Mouse (Mus musculus) CH12.LX (cell line): Measurements from ENCODE around the gene Plekha5.

Experiments
- CTCF ChIP-seq, 2 experiments: IDR thresholded peaks in 1 of 2; conservative IDR thresholded peaks in 1 of 2; 2 replicates each; pipeline ENCODE4 v1.5.1; 2011 to 2012; ENCODE audit warnings: low read depth in 2 of 2, low read length in 2 of 2, improper control_type of control experiment in 1 of 2, inconsistent platforms in 1 of 2, mild to moderate bottlenecking in 1 of 2, moderate library complexity in 1 of 2
- ELF1 ChIP-seq: IDR thresholded peaks from 2 replicates; pipeline ENCODE4 v1.6.1; 2014; ENCODE audit warnings: low read depth, mild to moderate bottlenecking, inconsistent platforms, low read length, improper control_type of control experiment
- EP300 ChIP-seq: IDR thresholded peaks from 2 replicates; pipeline ENCODE4 v1.6.1; 2011; ENCODE audit warnings: low read length, improper control_type of control experiment
- IRF4 ChIP-seq: IDR thresholded peaks from 2 replicates; pipeline ENCODE4 v1.6.1; 2014; ENCODE audit warnings: low read depth, mild to moderate bottlenecking, inconsistent platforms, low read length, improper control_type of control experiment
- MAFK ChIP-seq: IDR thresholded peaks from 2 replicates; pipeline ENCODE4 v1.6.1; 2011; ENCODE audit warnings: low read length, improper control_type of control experiment; ENCODE audit not compliant: insufficient replicate concordance
- MYC ChIP-seq: IDR thresholded peaks from 2 replicates; pipeline ENCODE4 v1.6.1; 2011; ENCODE audit warnings: low read depth, mild to moderate bottlenecking, improper control_type of control experiment, low read length
- POLR2A ChIP-seq: IDR thresholded peaks from 2 replicates; pipeline ENCODE4 v1.6.1; 2011; ENCODE audit warnings: low read depth, mild to moderate bottlenecking, improper control_type of control experiment, low read length
- POLR2AphosphoS2 ChIP-seq: IDR thresholded peaks from 2 replicates; pipeline ENCODE4 v1.6.1; 2011; ENCODE audit warnings: low read depth, low read length, improper control_type of control experiment
- RAD21 ChIP-seq: IDR thresholded peaks from 2 replicates; pipeline ENCODE4 v1.6.1; 2011; ENCODE audit warnings: low read depth, mild to moderate bottlenecking, low read length, improper control_type of control experiment, moderate library complexity
- RCOR1 ChIP-seq: conservative IDR thresholded peaks from 2 replicates; pipeline ENCODE4 v1.6.1; 2012; ENCODE audit warnings: low read depth, mild to moderate bottlenecking, inconsistent platforms, low read length, improper control_type of control experiment
- UBTF ChIP-seq: IDR thresholded peaks from 2 replicates; pipeline ENCODE4 v1.6.1; 2012; ENCODE audit warnings: low read depth, mild to moderate bottlenecking, inconsistent platforms, low read length, improper control_type of control experiment, moderate library complexity
- USF1 ChIP-seq: IDR thresholded peaks from 2 replicates; pipeline ENCODE4 v1.6.1; 2014; ENCODE audit warnings: low read depth, mild to moderate bottlenecking, inconsistent platforms, low read length, improper control_type of control experiment

DNA sequence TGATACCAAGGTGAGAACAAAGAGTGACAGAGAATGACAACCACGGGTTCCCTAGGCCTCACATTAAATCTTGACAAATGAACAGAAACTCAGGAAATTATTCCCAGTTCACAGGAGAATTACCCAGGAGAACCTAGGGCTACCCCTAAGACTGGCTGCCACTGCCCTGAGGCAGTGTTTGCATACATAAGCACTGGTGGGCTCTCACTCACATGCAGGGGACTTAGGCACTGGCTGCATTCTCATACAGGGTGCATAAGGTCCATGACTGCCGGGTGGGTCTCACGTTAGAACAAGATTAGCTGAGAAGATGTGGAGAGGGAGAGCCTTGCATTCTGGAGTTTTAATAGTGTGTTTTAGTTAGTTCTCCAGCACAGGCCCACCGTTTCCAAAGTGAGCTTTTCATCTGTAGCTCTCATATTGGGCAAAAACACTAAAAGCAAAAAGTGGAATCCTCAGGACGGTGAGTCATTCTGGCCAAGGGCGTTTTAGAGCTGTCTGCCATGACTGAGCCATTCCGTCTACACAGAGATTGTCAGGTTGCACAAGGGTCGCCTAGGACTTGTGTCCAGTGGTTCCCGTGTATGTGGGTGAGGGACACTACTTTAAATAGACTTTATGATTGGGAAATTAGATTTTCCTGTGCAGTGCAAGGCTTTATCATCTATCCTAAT, 138.2 kb downstream of the Plekha5 start:
- TF ChIP-seq RAD21 (no peak), RCOR1 (no peak), UBTF (no peak), POLR2AphosphoS2 (no peak), USF1 (no peak), POLR2A (no peak), MAFK (no peak), ELF1 (no peak), EP300 (no peak), CTCF (conservative IDR thresholded peaks at IDR 0.05 in 1 of 2, IDR thresholded peaks at IDR 0.05 in 1 of 2; ENCODE audit: low read depth in 2 of 2, low read length in 2 of 2) (no peak), MYC (no peak), IRF4 (no peak)
